Mouse (Mus musculus) T-helper 17 cell (primary cell): ENCODE measurements around the gene Tnfaip6.

Experiments
- in situ Hi-C, 2 experiments: fragments of 300-600 bp; cut with MboI, MseI; formaldehyde crosslinking; loops; 1 replicate in 1 of 2; 2 replicates in 1 of 2; pipeline ENCODE4 v1.15.1; 2025; ENCODE audit warnings: high pct_unique_total_duplicates in 2 of 2

Gene Tnfaip6

DNA sequence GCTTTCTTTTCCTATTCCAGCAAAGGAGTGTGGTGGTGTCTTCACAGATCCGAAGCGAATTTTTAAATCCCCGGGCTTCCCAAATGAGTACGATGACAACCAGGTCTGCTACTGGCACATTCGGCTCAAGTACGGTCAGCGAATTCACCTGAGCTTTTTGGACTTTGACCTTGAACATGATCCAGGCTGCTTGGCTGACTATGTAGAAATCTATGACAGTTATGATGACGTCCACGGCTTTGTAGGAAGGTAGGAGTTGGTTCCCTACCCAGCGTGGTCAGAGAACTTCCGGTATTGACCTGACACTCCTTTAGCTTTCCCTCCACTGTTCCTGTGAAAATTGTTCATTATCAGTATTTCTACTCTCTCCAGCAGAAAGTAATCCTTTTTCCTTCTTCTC, 13.0 kb downstream of the Tnfaip6 start:
- in situ Hi-C loops, result no loop called here

DNA sequence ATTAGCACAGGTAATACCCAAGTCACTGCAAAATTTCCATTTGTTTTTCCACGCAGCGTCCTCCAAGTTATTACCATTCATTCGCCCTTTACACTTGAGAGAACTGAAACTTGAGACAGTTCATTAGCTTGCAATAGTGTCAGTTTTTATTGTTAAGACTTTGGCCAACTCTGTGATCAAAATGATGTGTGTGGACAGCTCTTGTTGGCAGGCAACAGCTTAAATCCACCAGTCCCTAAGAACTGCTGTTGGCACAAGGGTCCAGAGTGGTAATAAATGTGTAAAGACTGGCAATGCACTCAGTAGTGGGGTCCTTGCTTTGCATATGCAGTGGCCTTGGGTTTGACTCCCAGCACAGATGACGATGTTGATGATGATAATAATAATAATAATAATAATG, 14.5 kb downstream of the Tnfaip6 start:
- in situ Hi-C loops, result no loop called here

DNA sequence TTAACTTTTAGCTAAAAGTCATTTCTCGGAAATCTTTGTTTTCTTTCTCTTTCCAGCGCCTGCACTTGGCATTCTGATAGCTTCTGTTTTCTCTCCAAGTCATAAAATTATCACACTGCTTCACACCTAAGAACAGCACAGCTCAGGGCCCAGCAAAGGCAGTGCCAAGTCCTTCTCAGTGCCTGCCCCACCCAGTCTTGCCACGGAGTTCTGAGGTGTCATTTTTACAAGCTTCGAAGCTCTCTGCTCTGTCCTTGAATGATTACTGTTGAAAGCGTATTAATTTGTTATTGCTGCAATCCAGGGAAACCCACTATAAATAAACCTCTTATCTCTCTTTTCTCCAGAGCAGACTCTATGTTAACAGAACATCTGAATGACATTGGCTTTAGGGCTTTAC, 15.7 kb downstream of the Tnfaip6 start:
- in situ Hi-C loops, result no loop called here

DNA sequence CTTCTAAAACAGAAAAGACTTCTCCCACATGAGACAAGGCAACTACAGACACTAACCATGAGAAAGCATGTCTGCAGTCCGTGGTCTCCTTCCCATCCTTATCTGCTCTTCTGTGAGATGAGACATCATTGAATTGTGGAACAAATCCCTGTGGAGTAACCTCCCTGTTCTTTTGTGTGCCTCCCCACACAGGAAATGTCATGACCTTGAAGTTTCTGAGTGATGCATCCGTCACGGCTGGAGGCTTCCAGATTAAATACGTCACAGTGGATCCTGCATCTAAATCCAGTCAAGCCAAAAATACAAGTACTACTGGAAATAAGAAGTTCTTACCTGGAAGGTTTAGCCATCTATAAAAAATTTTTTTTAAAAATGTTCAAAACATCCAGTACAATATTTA, 17.8 kb downstream of the Tnfaip6 start:
- in situ Hi-C loops, result no loop called here

DNA sequence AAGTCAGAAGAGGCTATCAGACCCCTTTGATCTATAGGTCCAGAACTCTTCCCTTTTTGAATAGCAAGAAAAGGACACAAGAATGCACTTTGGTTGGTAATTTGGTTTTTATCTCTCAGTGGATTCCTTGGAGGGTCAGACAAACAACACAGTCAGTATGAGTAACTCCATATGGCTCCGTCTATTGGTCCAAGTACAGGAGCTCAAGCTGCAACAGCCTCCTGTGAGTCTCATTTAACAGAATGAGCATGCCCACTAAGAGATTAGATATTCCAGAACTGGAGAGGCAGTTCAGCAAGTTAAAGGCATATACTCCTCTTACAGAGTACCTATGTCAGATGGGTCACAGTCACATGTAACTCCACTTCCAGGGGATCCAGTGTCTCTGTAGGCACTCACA, 19.3 kb downstream of the Tnfaip6 start:
- in situ Hi-C loops, result no loop called here

DNA sequence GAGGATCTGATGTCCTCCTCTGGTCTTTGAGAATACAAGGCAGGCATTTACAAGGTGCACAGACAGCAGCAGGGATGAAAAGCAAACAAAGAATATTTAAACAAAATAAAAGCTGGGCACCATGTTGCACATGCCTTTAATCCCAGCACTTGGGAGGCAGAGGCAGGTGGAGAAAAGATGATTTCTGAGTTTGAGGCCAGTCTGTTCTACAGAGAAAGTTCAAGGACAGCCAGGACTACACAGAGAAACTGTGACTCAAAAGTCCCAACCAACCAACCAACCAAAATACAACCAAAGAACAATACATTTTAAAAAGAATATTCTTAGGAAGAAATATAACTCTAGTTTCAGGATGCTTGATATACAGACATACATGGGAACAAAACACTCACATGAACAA, 19.9 kb downstream of the Tnfaip6 start:
- in situ Hi-C loops, result no loop called here

DNA sequence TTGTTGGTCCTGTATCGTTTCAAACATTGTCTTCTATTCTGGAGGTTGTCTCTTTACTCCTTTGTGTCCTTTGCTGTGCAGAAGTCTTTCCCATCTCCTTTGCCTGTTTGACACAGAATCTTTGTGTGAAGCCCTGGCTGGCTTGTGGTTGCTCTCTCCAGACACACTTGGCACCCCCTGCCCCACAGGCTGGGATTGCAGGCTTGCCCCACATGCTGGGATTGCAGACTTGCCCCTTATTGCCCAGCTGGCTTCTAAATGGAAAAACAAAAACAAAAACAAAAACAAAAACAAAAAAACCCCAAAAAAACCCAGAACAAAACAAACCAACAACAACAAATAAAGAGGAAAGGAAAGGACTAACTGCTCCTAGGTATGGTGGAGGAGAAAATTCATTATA, 30.8 kb downstream of the Tnfaip6 start:
- in situ Hi-C loops, result no loop called here

DNA sequence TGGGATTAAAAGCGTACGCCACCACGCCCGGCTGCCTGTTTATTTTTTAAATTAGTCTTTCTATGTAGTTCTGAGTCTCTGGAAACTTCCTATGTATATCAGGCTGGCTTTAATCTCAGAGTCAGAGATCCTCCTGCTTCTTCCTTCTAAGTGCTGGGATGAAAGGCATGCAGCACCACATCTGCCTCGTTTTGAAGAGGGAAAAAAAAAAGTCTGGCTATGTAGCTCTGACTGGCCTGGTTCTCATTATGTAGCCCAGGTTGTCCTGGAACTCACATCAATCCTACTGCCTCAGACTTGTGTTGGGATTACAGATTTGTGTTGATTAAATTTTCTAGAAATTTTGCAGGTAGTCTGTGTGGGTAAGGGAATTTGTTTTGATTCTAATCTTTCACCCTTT, 33.0 kb downstream of the Tnfaip6 start:
- in situ Hi-C loops, result no loop called here

DNA sequence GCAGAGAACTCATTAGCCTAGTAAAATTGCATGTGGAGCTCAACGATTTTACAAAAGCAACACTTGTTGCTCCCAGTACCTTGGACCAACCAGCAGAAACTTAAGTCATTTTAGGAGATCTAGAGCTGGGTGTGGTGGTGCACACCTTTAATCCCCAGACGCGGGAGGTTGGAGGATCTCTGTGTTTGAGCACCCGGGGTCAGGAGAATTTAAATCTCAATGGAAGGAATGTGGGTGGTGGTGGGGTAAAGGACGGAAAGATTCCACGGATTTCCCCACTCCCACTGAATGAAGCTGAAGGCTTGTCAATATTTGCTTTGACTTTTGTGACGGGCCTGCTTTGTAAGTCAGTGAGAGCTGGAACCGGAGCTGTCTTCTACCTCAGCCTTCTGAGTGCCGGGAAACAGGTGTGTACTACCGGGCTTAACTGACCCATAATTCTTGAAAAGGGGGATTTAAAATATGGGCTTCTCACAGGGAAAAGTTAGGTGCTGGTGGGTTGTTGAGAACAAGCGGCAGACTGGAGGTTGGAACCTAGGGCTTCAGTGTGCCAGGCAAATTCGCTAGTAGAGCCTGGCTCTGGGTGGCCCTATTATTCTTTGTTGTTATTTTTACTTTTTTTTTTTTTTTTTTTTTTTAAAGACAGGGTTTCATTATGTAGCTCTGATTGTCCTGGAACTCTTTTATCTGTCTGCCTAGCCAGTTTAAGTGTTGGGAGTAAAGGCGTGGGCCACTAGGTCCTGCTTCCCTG, 33.6 kb downstream of the Tnfaip6 start:
- in situ Hi-C loops, result no loop called here

DNA sequence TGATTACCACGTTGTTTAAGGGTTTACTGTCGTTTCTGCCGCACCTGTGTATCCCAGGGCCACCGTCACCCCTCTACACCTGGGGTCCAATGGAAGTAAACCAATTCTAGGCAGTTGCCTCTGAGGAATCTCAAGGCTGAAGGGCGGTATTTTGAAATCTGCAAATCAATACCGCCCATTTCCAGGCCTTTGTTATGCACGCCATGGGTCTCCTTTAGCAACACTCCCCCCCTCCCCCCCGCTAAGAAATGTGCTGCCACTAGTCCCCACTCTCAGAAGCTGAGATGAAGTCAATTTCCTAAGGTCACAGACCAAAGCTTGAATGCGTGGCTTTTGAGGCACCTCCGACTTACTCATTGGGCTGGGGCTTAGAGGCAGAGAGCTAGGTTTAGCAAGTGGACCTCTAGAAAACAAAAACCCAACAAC, 34.3 kb downstream of the Tnfaip6 start:
- in situ Hi-C loops, result no loop called here

DNA sequence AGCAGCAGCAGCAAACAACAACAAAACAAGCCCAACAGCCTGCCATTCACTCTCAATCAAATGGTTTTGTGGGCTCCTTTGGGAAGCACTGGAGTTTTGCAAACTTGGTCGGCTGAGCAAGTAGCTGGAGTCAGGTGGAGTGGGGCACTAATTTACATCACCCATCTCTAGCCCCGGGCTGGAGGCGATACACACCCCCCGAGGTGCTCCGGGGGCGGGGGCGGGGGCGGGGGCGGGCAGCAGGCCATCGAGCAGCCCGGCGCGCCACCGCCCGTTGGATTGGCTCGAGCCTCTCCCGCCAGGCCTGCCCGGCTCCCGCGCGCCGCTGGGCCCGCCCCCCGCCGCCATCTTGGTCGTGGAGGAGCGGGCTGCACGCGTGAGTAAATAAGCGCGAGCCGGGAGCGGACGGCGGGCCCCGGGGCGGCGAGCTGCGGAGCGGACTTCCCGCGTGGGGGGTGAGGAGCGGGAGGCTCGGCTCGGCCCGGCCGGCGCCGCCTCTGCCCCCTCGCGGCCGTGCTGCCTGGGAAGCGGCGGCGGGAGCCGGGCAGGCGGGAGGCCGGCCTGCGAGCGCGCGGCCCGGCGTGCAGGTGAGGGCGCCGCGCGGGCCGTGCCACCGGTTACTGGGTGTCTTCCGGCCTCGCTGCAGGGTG, 34.8 kb downstream of the Tnfaip6 start, which contains the start of gene Rif1:
TSS of gene Rif1 (plus strand) at position 342 of the 650 bp plus-strand sequence.
- in situ Hi-C loops, result no loop called here

DNA sequence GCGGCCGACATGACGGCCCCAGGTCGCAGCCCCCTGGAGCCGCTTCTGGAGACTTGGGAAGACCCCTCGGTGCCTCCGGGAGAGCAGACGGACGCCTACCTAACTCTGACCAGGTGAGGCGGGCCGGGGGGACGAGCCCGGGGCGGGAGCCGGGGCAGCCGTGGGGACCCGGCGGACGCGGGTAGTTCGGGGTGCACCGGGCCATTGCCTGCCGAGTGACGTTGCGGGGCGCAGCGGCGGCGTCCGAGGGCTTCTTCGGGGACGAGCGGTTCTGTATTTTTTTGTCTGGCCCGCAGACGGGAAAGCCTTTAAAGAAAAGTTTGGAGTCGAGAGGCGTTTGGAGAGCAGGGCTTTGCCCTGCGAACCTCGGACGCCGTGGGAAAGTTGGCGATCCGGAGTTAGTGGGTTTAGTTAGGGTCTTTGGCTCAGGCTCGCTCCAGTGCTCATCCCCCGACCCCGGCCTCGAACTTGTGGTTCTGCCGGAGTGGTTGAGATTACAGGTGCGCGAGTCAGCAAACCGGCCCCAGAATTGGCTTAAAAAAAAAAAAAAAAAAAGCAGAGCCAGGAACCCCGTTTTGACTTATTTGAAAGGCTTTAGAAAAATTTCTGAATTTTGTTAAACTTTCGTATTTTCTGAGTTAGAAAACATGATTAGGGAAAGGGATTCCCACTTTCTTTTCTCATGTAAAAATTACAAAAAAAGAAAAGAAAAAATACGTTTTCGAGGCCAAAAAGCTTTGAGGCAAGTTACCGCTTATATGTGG, 35.5 kb downstream of the Tnfaip6 start:
- in situ Hi-C loops, result no loop called here

DNA sequence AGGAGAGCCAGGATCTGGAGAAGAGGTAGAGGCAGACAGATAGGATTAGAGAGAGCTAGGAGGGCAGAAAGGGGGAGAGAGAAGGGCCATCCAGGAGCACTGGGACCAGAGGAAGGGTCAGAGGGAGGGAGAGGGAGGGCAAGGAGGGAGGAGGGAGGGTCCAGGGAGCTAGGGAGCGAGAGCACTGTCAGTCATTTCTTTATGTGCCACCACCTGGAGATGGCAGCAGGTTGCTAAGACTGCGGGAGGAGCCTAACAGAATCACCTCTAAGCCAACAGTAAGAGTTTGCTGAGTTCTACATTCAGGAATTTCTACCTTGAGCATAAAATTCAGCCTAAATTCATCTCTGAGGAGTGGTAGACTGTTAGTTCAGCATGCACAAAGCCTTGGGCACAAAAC, 40.9 kb downstream of the Tnfaip6 start:
- in situ Hi-C loops, result loop anchor here in 1 of 2 experiments (5.0 kb wide), 1 partner anchor 106 kb away; the partner anchor contains the start of gene Nmi

DNA sequence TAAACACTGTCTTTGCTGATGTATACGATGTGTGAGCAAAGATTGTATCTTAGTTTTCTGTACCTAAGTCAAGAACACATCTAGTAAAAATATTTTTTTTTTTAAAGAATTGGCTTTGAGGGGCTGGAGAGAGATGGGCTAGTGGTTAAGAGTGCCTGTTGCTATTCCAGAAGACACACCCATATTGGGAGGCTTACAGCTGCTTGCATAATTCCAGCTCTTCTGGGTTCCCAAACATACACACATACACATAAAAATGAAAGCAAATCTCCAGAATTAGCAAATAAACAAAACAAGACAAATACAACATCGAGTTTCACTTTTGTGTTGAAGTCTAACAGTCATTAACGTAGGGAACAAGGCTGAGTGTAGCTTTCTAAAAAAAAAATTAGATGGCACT, 46.2 kb downstream of the Tnfaip6 start:
- in situ Hi-C loops, result loop anchor here in 1 of 2 experiments (10.0 kb wide), 1 partner anchor 1091 kb away; no protein-coding TSS in a partner anchor

DNA sequence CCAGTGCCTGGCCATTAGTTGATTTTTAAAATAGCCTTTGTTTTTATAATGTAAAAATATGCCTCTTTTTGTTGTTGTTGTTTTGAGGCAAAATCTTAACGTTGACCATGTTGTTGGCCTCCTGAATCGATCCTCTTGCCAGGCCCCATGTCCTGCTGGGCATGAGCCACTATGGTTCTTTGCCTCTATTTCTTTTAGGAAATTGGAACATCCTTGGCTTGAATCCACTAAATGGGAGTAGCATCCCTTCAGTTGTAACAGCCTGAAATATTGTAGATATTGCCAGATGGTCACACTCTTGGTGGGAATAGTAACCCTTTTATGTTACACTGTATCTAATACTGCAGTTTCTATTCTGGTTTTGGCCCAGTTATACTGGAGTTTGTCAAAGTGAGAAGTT, 46.8 kb downstream of the Tnfaip6 start:
- in situ Hi-C loops, result loop anchor here in 1 of 2 experiments (10.0 kb wide), 1 partner anchor 1090 kb away; no protein-coding TSS in a partner anchor
